Mouse (Mus musculus): ENCODE measurements around the gene Gsc2.

Gene Gsc2

DNA sequence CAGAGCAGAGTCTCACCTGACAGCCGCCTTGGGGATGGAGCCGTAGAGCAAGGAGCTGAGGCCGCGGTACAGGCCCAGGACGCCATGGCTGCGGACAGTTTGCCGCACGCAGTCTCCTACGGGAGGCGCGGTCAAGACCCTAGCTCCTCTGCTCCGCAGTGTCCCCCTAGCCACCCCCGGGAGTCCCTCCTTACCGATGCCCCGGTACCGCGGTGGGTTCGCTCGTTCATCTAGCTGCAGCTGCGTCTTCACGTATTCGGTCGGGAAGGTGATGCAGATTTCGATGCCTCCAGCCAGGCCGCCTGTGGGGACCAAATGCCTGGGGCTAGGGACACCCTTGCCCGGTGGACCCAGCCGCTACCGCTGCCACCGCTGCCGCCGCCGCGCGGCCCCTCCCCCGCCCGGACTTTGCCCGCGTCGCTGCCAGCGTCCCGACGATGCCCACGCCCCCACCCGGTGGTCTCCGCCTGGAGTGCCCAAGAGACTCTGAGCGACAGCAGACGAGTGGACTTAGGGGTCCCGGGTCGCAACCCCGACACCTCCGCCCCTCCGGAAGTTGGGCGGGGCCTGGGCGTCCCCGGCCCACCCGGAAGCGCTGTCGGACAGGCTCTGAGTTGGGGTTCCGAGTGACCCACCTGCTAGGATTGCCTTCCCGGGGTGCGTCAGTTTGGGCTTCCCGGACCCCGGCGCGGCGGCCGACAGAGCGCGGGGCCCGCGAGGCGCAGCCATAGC lies 12.7 kb upstream of the Gsc2 start:
- DNase-seq (ENCODE audit: extremely low read depth, insufficient read length, low spot score), result no peak

DNA sequence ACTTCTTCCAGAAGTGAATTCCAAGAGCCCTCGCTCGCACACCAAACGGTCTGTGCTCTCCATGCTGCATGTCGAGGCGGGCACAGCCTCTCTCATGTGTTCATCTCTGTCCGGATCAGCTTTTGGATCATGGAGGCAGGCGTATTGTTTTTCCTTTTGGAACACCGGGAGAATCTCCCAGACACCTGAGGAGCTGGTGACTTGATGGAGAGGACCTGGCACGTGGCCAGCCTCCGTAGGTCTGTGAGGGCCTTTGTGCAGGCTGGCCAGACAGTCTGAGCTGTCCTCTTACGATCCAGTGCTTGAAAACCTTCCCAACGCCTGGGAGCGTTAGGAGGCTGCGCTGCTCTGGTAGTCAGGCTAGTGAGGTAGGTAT lies 7.3 kb upstream of the Gsc2 start:
- DNase-seq (ENCODE audit: extremely low read depth, insufficient read length, low spot score), result no peak

DNA sequence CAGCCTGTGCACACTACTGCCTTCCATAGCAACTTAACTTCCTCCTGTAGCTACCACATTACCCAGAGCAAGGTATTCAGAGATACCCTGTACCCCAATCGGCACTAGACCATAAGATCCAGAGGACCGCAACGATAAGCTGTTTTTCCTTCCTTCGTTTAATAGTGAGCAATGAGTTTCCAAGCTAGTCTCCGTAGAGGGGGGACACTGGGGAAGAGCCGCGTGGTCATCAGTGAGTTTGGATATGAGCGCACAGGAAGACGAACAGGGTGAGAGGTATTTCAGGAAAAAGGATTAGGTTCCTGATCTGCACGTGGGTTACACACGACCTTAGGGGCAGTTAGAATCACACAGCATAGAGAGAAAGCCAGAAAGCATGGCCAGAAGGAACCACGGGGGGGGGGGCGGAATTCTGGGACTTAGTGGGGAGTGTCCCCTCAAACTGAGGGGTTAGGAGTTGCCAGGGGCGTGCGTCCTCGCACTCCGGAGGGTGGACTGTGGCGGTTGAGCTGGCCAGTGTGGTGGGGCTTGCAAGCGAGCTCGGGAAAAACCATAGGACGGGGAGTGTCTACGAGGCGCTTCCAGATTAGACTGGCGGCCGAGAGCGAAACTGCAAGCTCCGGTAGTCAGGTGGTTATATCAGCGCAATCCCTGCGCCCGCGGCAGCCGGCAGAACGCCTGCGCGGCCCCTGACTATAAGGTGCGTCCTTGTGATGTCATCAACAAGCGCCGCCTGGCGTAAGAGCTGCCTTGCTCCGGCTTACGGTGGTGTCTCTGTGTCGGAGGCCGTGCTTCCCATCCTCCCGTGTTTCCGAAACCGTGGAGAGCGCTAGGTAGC lies 6.7 kb upstream of the Gsc2 start:
- DNase-seq (ENCODE audit: extremely low read depth, insufficient read length, low spot score), result peak; percentile 98

DNA sequence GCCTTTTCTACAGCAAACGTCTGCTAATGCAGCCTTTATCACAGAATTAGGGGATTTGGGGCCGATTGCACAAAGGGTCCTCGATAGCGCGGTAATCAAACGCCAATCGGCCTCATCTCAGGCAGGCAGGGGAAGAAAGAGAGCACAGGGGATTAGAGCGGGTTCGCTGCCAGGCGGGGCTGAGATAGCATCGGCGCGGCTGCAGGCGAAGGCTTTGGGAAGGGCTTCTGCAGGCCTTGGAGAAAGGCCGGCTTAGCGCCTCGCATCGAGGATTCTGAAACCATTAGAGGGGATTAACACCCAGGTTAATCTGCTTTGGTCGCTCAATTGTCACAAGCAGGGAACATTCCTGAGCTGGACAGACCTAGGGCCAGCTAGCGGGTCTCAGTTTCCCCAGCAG lies 5.7 kb upstream of the Gsc2 start:
- DNase-seq (ENCODE audit: extremely low read depth, insufficient read length, low spot score), result no peak

- peak; percentile 88 for DNase-seq (ENCODE audit: extremely low read depth, insufficient read length, low spot score)
Observed at GRCm38 (mm10) chr16:17911052-17911595, 3.7 kb downstream of the Gsc2 start, which contains the start of gene Ess2. Ess2 (minus strand) TSS chr16:17911348.

GRCm38 (mm10) chr16:17898462-17898861 lies 16.4 kb downstream of the Gsc2 start, which contains the start of the genes Dgcr2 and Tssk2:
Dgcr2 (minus strand) TSS chr16:17898562.
Tssk2 (plus strand) TSS chr16:17898637.
- DNase-seq (ENCODE audit: extremely low read depth, insufficient read length, low spot score), result no peak

GRCm38 (mm10) chr16:17896091-17896490 lies 18.8 kb downstream of the Gsc2 start:
- DNase-seq (ENCODE audit: extremely low read depth, insufficient read length, low spot score), result no peak

DNA sequence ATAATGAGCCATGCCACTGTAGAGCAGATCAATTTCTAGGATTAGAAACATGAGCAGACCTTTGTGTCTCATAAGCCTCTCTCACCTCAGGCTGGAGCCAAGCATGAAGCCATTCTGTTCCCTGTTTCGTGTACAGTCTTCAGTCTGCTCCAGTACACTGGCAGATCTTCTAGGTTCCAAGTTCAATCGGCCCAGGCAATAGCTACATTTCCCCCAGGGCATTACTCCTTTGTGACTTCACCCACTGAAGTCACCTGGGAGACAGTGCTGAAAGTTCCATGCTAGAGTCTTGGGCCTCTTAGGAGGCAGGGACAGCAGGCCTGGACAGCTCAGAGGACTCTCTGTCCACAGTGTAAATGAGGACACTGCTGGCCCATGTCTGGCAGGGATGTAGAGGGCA lies 20.9 kb downstream of the Gsc2 start, which contains the start of gene Tssk1:
Gene Tssk1, plus strand, starts transcription at position 301 of the 400 bp plus-strand sequence.
- no peak for DNase-seq (ENCODE audit: extremely low read depth, insufficient read length, low spot score)

- DNase-seq (ENCODE audit: extremely low read depth, insufficient read length, low spot score), result no peak
Observed at GRCm38 (mm10) chr16:17892606-17893005, 22.3 kb downstream of the Gsc2 start.

DNA sequence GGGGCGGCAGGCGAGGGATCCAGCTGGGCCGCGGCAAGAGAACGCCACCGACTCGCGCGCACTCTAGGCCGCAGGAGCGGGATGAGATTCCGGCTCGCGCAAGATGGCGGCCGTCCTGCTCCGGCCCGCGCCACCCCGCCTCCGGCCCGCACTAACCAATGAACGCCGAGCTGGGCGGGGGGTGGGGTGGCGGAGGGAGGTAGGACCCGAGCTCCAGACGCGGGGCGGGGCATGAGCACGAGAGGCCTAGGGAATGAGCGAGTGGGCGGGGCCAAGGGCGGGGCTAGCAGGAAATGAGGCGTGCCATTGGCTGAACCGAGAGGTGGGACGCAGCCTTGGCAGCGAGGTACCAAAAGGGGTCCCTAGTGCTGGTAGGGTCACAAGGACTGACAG lies 23.3 kb downstream of the Gsc2 start, which contains the start of gene Gm20518:
Gene Gm20518, minus strand, starts transcription at position 105 of the 393 bp plus-strand sequence.
- DNase-seq (ENCODE audit: extremely low read depth, insufficient read length, low spot score), result peak; percentile 94

GRCm38 (mm10) chr16:17890917-17891566 lies 23.8 kb downstream of the Gsc2 start:
- peak; percentile 83 for DNase-seq (ENCODE audit: extremely low read depth, insufficient read length, low spot score)

DNA sequence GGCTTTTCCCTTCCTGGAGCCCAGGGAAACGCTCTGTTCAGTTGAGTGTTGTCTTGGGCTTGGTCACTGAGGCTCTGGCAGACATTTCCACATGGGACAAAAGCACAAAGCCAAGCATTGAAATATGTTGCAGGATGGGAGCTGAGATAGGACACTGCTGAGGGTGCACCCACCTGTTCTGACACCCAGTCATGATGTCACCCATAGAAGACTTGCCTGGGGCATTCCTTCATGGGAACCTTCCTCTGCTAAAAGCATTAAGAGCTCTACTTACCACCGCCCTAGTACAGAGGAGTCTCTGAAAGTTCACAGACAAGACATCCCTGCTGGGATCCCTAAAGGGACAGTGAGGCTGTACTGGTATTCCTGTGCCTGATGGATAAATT lies 24.5 kb downstream of the Gsc2 start:
- DNase-seq (ENCODE audit: extremely low read depth, insufficient read length, low spot score), result no peak

- no peak for DNase-seq (ENCODE audit: extremely low read depth, insufficient read length, low spot score)
Observed at GRCm38 (mm10) chr16:17889689-17890341, 25.0 kb downstream of the Gsc2 start.

- no peak for DNase-seq (ENCODE audit: extremely low read depth, insufficient read length, low spot score)
Observed at GRCm38 (mm10) chr16:17884116-17884515, 30.7 kb downstream of the Gsc2 start.

GRCm38 (mm10) chr16:17882196-17882595 lies 32.7 kb downstream of the Gsc2 start:
- no peak for DNase-seq (ENCODE audit: extremely low read depth, insufficient read length, low spot score)

- no peak for DNase-seq (ENCODE audit: extremely low read depth, insufficient read length, low spot score)
Observed at GRCm38 (mm10) chr16:17879571-17879970, 35.3 kb downstream of the Gsc2 start.

GRCm38 (mm10) chr16:17876096-17876495 lies 38.8 kb downstream of the Gsc2 start:
- DNase-seq (ENCODE audit: extremely low read depth, insufficient read length, low spot score), result no peak

- DNase-seq (ENCODE audit: extremely low read depth, insufficient read length, low spot score), result no peak
Observed at GRCm38 (mm10) chr16:17875174-17875573, 39.7 kb downstream of the Gsc2 start.

GRCm38 (mm10) chr16:17872995-17873394 lies 41.9 kb downstream of the Gsc2 start:
- DNase-seq (ENCODE audit: extremely low read depth, insufficient read length, low spot score), result no peak

DNA sequence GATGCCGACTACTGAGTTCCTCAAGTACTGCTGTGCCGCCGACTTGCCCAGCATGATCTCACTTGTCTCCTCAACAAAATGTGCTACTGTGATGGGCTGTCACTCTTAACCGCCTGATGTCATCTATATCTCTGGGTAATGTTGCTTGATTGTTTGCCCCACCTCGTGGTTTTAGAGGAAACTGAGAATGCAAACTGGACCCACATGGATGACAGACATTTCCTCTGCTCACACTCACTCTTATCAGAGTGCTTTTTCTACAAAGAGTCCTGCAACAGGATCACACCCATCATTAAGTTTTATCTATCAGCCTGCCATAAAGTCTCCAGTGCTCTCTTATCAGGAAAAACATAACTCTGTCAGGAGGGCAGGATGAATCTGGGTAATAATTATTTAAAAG lies 43.6 kb downstream of the Gsc2 start:
- DNase-seq (ENCODE audit: extremely low read depth, insufficient read length, low spot score), result no peak
